Mouse (Mus musculus): Measurements from ENCODE around the gene Zbtb43. TPM values are rescaled to one million over a fixed set of nuclear protein-coding genes. Genes with fewer than 3 reads are reported as not detected.
A peak's percentile ranks its signal among the peaks of the same experiment; 100 is the strongest.

Gene Zbtb43
- total and polyA plus RNA-seq, 3 experiments, result 8.5 to 10.9 (median 8.9) TPM

DNA sequence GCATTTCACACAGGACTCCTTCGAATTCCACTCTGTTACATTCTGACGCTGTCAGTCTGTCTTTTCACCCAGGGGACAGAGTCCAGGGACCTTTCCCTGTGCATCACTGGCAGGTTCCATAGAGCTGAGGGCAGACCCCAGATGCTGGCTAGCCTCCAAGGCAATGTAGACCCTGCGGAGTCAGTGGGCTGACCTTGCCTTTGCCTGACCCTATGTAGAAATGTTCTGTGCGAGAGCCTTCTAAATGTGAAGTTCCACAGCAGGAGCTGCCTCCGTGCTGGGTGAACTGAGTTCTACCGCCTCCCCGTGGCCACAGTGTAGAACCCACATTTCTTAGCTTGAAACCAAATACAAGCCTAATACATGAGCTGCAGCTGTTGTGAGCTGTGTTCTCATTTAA is 66.1 kb downstream of the Zbtb43 start:
- Histone ChIP-seq H3K4me3 (replicated peaks in 1 of 3; ENCODE audit: low read depth in 2 of 3, low read length in 2 of 3, poor library complexity in 1 of 3) (no peak overlapping the region), H3K9me3 (replicated peaks; ENCODE audit: low read length) (no peaks in the 10 kb centered on the region), H3K4me2 (ENCODE audit: insufficient read depth, low read depth, poor library complexity, severe bottlenecking) (no peak overlapping the region), H3K79me2 (replicated peaks; ENCODE audit: control insufficient read depth, extremely low read depth, insufficient read depth, poor library complexity, severe bottlenecking) (no peaks in the 10 kb centered on the region; the same call in 1 of the 2 replicates), H3K36me3 (replicated peaks in 1 of 2; ENCODE audit: control insufficient read depth in 1 of 2, insufficient read depth in 1 of 2, low read length in 1 of 2) (peaks cover 0 to 14% of the 10 kb centered on the region in 2 experiments), H3K27me3 (replicated peaks) (no peaks in the 10 kb centered on the region), H3K9ac (ENCODE audit: insufficient read depth, low read depth) (no peak overlapping the region), H3K27ac (ENCODE audit: insufficient read depth, low read depth) (no peak overlapping the region), H3K4me1 (ENCODE audit: control insufficient read depth in 1 of 2, insufficient read depth in 2 of 2) (peaks cover 7 to 37% of the 10 kb centered on the region in 2 experiments)
- dilution Hi-C loops (cut with MboI; ENCODE audit: extremely low pct_ligation_motif_present, extremely low pct_unique_long_range_greater_than_20kb, low sequenced_read_pairs) (no loop called here), in situ Hi-C loops (cut with MboI; ENCODE audit: low pct_ligation_motif_present, low pct_unique_long_range_greater_than_20kb, low sequenced_read_pairs) (loop anchor here (5.0 kb wide), 2 partner anchors 50 to 245 kb away; no protein-coding TSS in a partner anchor)
- TF ChIP-seq TCF12 (IDR thresholded peaks at IDR 0.05; ENCODE audit: low read depth, low read length) (no peak), SMC3 (IDR thresholded peaks at IDR 0.05; ENCODE audit: low read depth, low read length) (peak; percentile 75), RAD21 (IDR thresholded peaks at IDR 0.05; ENCODE audit: low read depth, low read length) (peak; percentile 79), ZMIZ1 (IDR thresholded peaks at IDR 0.05; ENCODE audit: low read depth, low read length) (no peak), E2F4 (IDR thresholded peaks at IDR 0.05; ENCODE audit: insufficient replicate concordance, low read depth, low read length) (no peak), ELF1 (IDR thresholded peaks at IDR 0.05; ENCODE audit: low read depth, low read length) (no peak), SIN3A (IDR thresholded peaks at IDR 0.05; ENCODE audit: low read length) (no peak), HCFC1 (IDR thresholded peaks at IDR 0.05; ENCODE audit: low read depth, low read length) (no peak), CTCF (conservative IDR thresholded peaks at IDR 0.05 in 1 of 2, IDR thresholded peaks at IDR 0.05 in 1 of 2; ENCODE audit: low read depth in 2 of 2, low read length in 2 of 2) (peak; percentile 35 to 85; a peak in 3 of 4 replicates)
- peak; percentile 62 for DNase-seq (ENCODE audit: extremely low read depth)

DNA sequence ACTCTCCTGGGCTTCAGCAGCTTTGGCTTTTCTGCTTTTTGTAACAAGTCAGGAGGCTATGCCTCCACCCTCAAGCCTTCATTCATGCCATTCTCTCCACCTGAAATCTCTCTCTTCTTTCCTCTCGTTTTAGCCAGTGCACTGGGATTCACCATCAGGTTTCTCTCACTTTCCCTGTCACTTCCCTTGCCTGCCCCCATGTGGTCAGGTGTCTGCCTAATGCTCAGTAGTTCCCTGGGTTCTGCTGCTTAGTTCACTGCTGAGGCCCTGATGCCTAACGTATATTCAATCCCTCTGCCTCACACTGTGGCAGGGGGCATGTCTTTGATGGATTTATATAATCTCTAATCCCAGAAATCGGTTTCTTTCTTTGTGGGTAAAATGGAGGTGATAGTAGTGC is 67.1 kb downstream of the Zbtb43 start:
- dilution Hi-C loops (cut with MboI; ENCODE audit: extremely low pct_ligation_motif_present, extremely low pct_unique_long_range_greater_than_20kb, low sequenced_read_pairs), result no loop called here
- in situ Hi-C loops (cut with MboI; ENCODE audit: low pct_ligation_motif_present, low pct_unique_long_range_greater_than_20kb, low sequenced_read_pairs), result loop anchor here (5.0 kb wide), 2 partner anchors 49 to 244 kb away; no protein-coding TSS in a partner anchor
- Histone ChIP-seq H3K36me3 (replicated peaks in 1 of 2; ENCODE audit: control insufficient read depth in 1 of 2, insufficient read depth in 1 of 2, low read length in 1 of 2) (peaks cover 0 to 8% of the 10 kb centered on the region in 2 experiments), H3K4me3 (replicated peaks in 1 of 3; ENCODE audit: low read depth in 2 of 3, low read length in 2 of 3, poor library complexity in 1 of 3) (no peak overlapping the region), H3K4me1 (ENCODE audit: control insufficient read depth in 1 of 2, insufficient read depth in 2 of 2) (peaks cover 3 to 28% of the 10 kb centered on the region in 2 experiments; a peak in 3 of 4 replicates), H3K27me3 (replicated peaks) (no peaks in the 10 kb centered on the region), H3K9ac (ENCODE audit: insufficient read depth, low read depth) (no peak overlapping the region), H3K4me2 (ENCODE audit: insufficient read depth, low read depth, poor library complexity, severe bottlenecking) (no peak overlapping the region), H3K79me2 (replicated peaks; ENCODE audit: control insufficient read depth, extremely low read depth, insufficient read depth, poor library complexity, severe bottlenecking) (no peaks in the 10 kb centered on the region; the same call in 1 of the 2 replicates), H3K27ac (ENCODE audit: insufficient read depth, low read depth) (no peak overlapping the region), H3K9me3 (replicated peaks; ENCODE audit: low read length) (no peaks in the 10 kb centered on the region)
- TF ChIP-seq SMC3 (IDR thresholded peaks at IDR 0.05; ENCODE audit: low read depth, low read length) (peak; percentile 21; the same call in 1 of the 2 replicates), POLR2A (IDR thresholded peaks at IDR 0.05; ENCODE audit: low read depth, low read length) (no peak), RAD21 (IDR thresholded peaks at IDR 0.05; ENCODE audit: low read depth, low read length) (peak; percentile 19), POLR2AphosphoS2 (IDR thresholded peaks at IDR 0.05; ENCODE audit: low read depth, low read length) (no peak), SIN3A (IDR thresholded peaks at IDR 0.05; ENCODE audit: low read length) (no peak), MXI1 (IDR thresholded peaks at IDR 0.05; ENCODE audit: low read depth, low read length) (no peak), NELFE (IDR thresholded peaks at IDR 0.05; ENCODE audit: low read depth, low read length) (no peak), JUN (IDR thresholded peaks at IDR 0.05; ENCODE audit: insufficient read depth, low read depth, low read length) (no peak), BHLHE40 (IDR thresholded peaks at IDR 0.05; ENCODE audit: low read depth, low read length) (no peak), USF1 (IDR thresholded peaks at IDR 0.05; ENCODE audit: low read depth, low read length) (no peak), CTCF (conservative IDR thresholded peaks at IDR 0.05 in 1 of 2, IDR thresholded peaks at IDR 0.05 in 1 of 2; ENCODE audit: low read depth in 2 of 2, low read length in 2 of 2) (peak in 1 of 2 experiments; percentile 53; a peak in 2 of 4 replicates)
- no peak for DNase-seq (ENCODE audit: extremely low read depth)
